Mouse (Mus musculus) MEL (cell line): ENCODE measurements around the gene Cacng2. TPM values are rescaled to one million over a fixed set of nuclear protein-coding genes. Genes with fewer than 3 reads are reported as not detected.

Experiments
- DNase-seq: peaks from one replicate; pipeline ENCODE4 v3.0.0; 2011; ENCODE audit warnings: low read depth, low spot score
- H3K27ac ChIP-seq: 2 replicates; pipeline ENCODE4 v1.5.1; 2012; ENCODE audit warnings: low read depth, mild to moderate bottlenecking, control low read depth, low read length, moderate library complexity; ENCODE audit not compliant: control insufficient read depth
- H3K27me3 ChIP-seq, 2 experiments: fragments of 150-350 bp in 1 of 2; sonication (generic) in 1 of 2; 2 replicates each; pipeline ENCODE4 v1.6.1; 2012; ENCODE audit warnings: low read length in 2 of 2, mild to moderate bottlenecking in 2 of 2, improper control_type of control experiment in 1 of 2, moderate library complexity in 1 of 2; ENCODE audit not compliant: insufficient read depth in 2 of 2, control insufficient read depth in 1 of 2
- H3K36me3 ChIP-seq, 2 experiments: 2 replicates each; pipeline ENCODE4 v1.6.1; 2012 to 2014; ENCODE audit warnings: low read length in 2 of 2, improper control_type of control experiment in 1 of 2, inconsistent platforms in 1 of 2, mild to moderate bottlenecking in 1 of 2; ENCODE audit not compliant: insufficient read depth in 2 of 2, control insufficient read depth in 1 of 2
- H3K4me1 ChIP-seq, 2 experiments: fragments of 150-350 bp in 1 of 2; sonication (generic) in 1 of 2; 2 replicates each; pipeline ENCODE4 v1.6.1; 2012; ENCODE audit warnings: low read length in 2 of 2, improper control_type of control experiment in 1 of 2, mild to moderate bottlenecking in 1 of 2; ENCODE audit not compliant: insufficient read depth in 2 of 2, control insufficient read depth in 1 of 2
- H3K4me3 ChIP-seq, 2 experiments: fragments of 150-350 bp in 1 of 2; sonication (generic) in 1 of 2; 2 replicates each; pipeline ENCODE4 v1.5.1; 2012; ENCODE audit warnings: low read depth in 2 of 2, low read length in 2 of 2, mild to moderate bottlenecking in 2 of 2, moderate library complexity in 2 of 2, control low read depth in 1 of 2, improper control_type of control experiment in 1 of 2; ENCODE audit not compliant: control insufficient read depth in 1 of 2, insufficient read depth in 1 of 2
- H3K79me2 ChIP-seq: 2 replicates; pipeline ENCODE4 v1.6.1; 2012; ENCODE audit warnings: mild to moderate bottlenecking, low read length, moderate library complexity; ENCODE audit not compliant: control insufficient read depth, poor library complexity, insufficient read depth
- H3K9ac ChIP-seq: 2 replicates; pipeline ENCODE4 v1.6.1; 2012; ENCODE audit warnings: low read depth, mild to moderate bottlenecking, control low read depth, low read length, moderate library complexity; ENCODE audit not compliant: control insufficient read depth, poor library complexity, severe bottlenecking
- H3K9me3 ChIP-seq: fragments of 150-350 bp; sonication (generic); replicated peaks from 2 replicates; pipeline ENCODE4 v1.6.1; 2012; ENCODE audit warnings: mild to moderate bottlenecking, low read length, improper control_type of control experiment, moderate library complexity; ENCODE audit not compliant: insufficient read depth
- CHD2 ChIP-seq: IDR thresholded peaks from 2 replicates; pipeline ENCODE4 v1.6.1; 2011; ENCODE audit warnings: low read length, improper control_type of control experiment
- CTCF ChIP-seq, 3 experiments: IDR thresholded peaks in 2 of 3; conservative IDR thresholded peaks in 1 of 3; 2 replicates each; pipeline ENCODE4 v1.5.1; 2011 to 2012; ENCODE audit warnings: low read length in 3 of 3, low read depth in 2 of 3, mild to moderate bottlenecking in 2 of 3, improper control_type of control experiment in 1 of 3, inconsistent platforms in 1 of 3, mixed read lengths in 1 of 3, moderate library complexity in 1 of 3; ENCODE audit not compliant: control insufficient read depth in 1 of 3, insufficient read depth in 1 of 3, poor library complexity in 1 of 3, severe bottlenecking in 1 of 3
- ELF1 ChIP-seq: IDR thresholded peaks from 2 replicates; pipeline ENCODE4 v1.6.1; 2014; ENCODE audit warnings: low read depth, mild to moderate bottlenecking, inconsistent platforms, low read length, improper control_type of control experiment, moderate library complexity
- GABPA ChIP-seq: IDR thresholded peaks from 2 replicates; pipeline ENCODE4 v1.6.1; 2012; ENCODE audit warnings: low read depth, mild to moderate bottlenecking, inconsistent platforms, low read length, improper control_type of control experiment, moderate library complexity
- JUND ChIP-seq: IDR thresholded peaks from 2 replicates; pipeline ENCODE4 v1.6.1; 2011; ENCODE audit warnings: low read depth, mild to moderate bottlenecking, improper control_type of control experiment, low read length
- KAT2A ChIP-seq: conservative IDR thresholded peaks from 2 replicates; pipeline ENCODE4 v1.6.1; 2012; ENCODE audit warnings: low read depth, low read length, improper control_type of control experiment, inconsistent platforms
- MYB ChIP-seq: IDR thresholded peaks from 2 replicates; pipeline ENCODE4 v1.6.1; 2011; ENCODE audit warnings: mild to moderate bottlenecking, low read depth, low read length, improper control_type of control experiment
- POLR2AphosphoS2 ChIP-seq: IDR thresholded peaks from 2 replicates; pipeline ENCODE4 v1.6.1; 2011; ENCODE audit warnings: low read length, improper control_type of control experiment
- RAD21 ChIP-seq: IDR thresholded peaks from 2 replicates; pipeline ENCODE4 v1.6.1; 2011; ENCODE audit warnings: mild to moderate bottlenecking, low read depth, low read length, improper control_type of control experiment
- SIN3A ChIP-seq: IDR thresholded peaks from 2 replicates; pipeline ENCODE4 v1.6.1; 2012; ENCODE audit warnings: low read length, improper control_type of control experiment, inconsistent platforms
- SMC3 ChIP-seq: IDR thresholded peaks from 2 replicates; pipeline ENCODE4 v1.6.1; 2011; ENCODE audit warnings: low read depth, low read length, improper control_type of control experiment
- TAL1 ChIP-seq: IDR thresholded peaks from 2 replicates; pipeline ENCODE4 v1.6.1; 2012; ENCODE audit warnings: mild to moderate bottlenecking, inconsistent platforms, low read length, moderate library complexity, mixed read lengths
- TBP ChIP-seq: IDR thresholded peaks from 2 replicates; pipeline ENCODE4 v1.8.0; 2011; ENCODE audit warnings: low read depth, low read length, improper control_type of control experiment
- ZC3H11A ChIP-seq: IDR thresholded peaks from 2 replicates; pipeline ENCODE4 v1.6.1; 2012; ENCODE audit warnings: low read depth, mild to moderate bottlenecking, inconsistent platforms, low read length, improper control_type of control experiment
- ZMIZ1 ChIP-seq: IDR thresholded peaks from 2 replicates; pipeline ENCODE4 v1.6.1; 2012; ENCODE audit warnings: low read depth, mild to moderate bottlenecking, inconsistent platforms, low read length, improper control_type of control experiment, moderate library complexity
- polyA plus RNA-seq, 2 experiments: library from polyadenylated mRNA; stranded (reverse) in 1 of 2; unstranded in 1 of 2; fragments of >175 nt in 1 of 2; fragments of >200 nt in 1 of 2; gene quantifications; 2 replicates each; pipeline versions ENCODE4 v1.2.1 to v1.2.4; 2012; ENCODE audit warnings: low replicate concordance in 2 of 2, low read depth in 1 of 2; ENCODE audit not compliant: insufficient read length in 2 of 2, insufficient read depth in 1 of 2, missing spikeins in 1 of 2
- total RNA-seq: library from RNA; depleted of rRNA; stranded (reverse); fragments of 300-350 nt; gene quantifications from 2 replicates; pipeline ENCODE4 v1.2.3, GENCODE M21; 2012

Cacng2 gene
- total and polyA plus RNA-seq, 3 experiments = not detected

DNA sequence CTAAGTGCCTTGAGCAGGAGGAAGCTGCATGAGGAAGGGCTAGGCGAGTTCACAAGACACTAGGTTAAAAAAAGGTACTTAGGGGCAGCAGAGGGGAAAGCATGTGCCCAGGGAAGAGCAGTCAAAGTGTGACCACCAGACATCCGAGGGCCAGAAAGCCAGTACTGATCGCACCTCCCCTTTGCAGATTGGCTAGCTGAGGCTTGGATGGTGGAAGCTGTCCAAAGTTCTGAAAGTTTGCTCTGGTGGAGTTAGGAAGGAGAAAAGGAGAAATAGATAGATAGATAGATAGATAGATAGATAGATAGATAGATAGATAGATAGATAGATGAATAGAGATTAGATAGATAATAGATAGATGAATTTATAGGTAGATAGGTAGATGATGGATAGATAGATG is 136.4 kb downstream of the Cacng2 start:
- Histone ChIP-seq H3K9me3 (no peaks in the 10 kb centered on the region), H3K79me2 (no peaks in the 10 kb centered on the region), H3K27ac (no peak overlapping the region), H3K27me3 (peaks cover 0 to 4% of the 10 kb centered on the region in 2 experiments; a peak in 1 of 4 replicates), H3K36me3 (no peaks in the 10 kb centered on the region), H3K4me3 (no peak overlapping the region), H3K9ac (no peak overlapping the region), H3K4me1 (no peaks in the 10 kb centered on the region)
- TF ChIP-seq CHD2 (no peak), ELF1 (no peak)
- DNase-seq = peak; percentile 41

DNA sequence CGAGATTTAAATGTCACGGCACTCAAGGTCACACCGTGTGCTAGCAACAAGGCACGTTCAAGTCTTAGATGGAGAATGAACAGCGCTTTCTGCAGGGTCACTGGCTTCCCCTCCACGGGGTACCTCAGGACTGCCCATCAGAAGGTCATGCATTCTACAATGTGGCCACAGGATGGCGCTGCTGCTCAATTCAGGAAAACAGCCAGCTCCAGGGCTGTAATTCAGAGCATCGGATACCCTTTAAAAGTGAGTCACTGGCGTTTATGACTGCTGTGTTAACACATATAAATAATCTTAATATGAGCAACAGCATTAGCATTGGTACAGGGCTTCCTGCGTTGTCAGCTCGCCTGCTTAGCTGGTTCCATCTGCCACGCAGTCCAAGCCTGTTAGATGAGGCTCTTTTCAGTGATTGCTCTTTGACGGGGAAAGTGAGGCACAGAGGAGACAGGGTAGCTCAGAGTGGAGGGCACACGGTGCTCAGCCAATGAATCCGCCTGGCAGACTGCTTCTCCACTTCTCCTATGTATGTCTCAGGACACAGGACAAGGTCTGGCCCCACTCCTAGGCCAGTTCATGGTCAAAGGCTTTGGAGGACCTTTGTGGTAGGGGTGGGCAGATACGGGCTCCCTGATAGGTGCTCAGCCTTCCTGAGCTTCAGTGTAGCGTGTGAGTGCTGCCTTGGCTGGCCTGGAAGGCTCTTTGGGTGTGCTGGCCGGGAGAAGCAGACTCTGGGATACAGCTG is 137.5 kb downstream of the Cacng2 start:
- TF ChIP-seq CTCF (IDR thresholded peaks at IDR 0.05 in 2 of 3, conservative IDR thresholded peaks at IDR 0.05 in 1 of 3; ENCODE audit: control insufficient read depth in 1 of 3, insufficient read depth in 1 of 3, low read depth in 2 of 3, low read length in 3 of 3, poor library complexity in 1 of 3, severe bottlenecking in 1 of 3) (peak; percentile 90 to 93 (median 91)), RAD21 (peak; percentile 89), ZC3H11A (peak; percentile 64), SMC3 (peak; percentile 72), JUND (no peak), ZMIZ1 (no peak), TAL1 (no peak), KAT2A (no peak), GABPA (no peak)
- Histone ChIP-seq H3K4me1 (peaks cover 0 to 7% of the 10 kb centered on the region in 2 experiments; a peak in 2 of 4 replicates), H3K36me3 (peaks cover 0 to 3% of the 10 kb centered on the region in 2 experiments; a peak in 2 of 4 replicates), H3K4me3 (no peak overlapping the region), H3K27me3 (peaks cover 0 to 3% of the 10 kb centered on the region in 2 experiments; a peak in 1 of 4 replicates), H3K9me3 (no peaks in the 10 kb centered on the region), H3K27ac (no peak overlapping the region), H3K9ac (no peak overlapping the region), H3K79me2 (no peaks in the 10 kb centered on the region)
- peak; percentile 66 for DNase-seq

DNA sequence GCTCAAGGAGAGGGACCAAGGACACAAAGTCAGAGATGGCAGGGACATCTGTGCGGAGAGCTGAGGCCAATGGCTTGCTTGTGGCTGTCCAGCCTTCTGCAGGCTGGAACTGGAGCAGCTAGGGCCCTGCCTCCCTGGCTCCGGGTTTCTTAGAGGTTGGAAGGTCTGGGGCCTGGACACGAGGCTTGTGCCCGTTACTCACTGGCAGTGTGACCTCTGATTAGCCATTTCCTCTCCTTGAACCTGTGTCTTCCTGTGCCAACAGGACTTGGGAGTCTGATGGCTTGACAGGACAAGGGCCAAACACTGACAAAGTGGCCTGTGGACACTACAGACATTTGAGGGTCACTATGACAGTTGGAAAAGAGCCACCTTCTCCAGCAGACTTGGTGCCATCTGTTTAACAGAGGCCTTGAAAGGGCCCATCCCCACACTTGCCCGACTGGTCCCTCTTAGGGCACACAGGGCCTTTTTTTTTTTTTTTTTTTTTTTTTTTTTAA is 138.6 kb downstream of the Cacng2 start:
- Histone ChIP-seq H3K27ac (no peak overlapping the region), H3K9me3 (no peaks in the 10 kb centered on the region), H3K79me2 (no peaks in the 10 kb centered on the region), H3K9ac (no peak overlapping the region), H3K4me3 (no peak overlapping the region), H3K27me3 (0 out of 4 replicates have a peak, but pooled peaks cover 0 to 2% of the 10 kb centered on the region in 2 experiments), H3K36me3 (peaks cover 0 to 3% of the 10 kb centered on the region in 2 experiments; a peak in 2 of 4 replicates), H3K4me1 (peaks cover 0 to 9% of the 10 kb centered on the region in 2 experiments; a peak in 2 of 4 replicates)
- DNase-seq = no peak
- TF ChIP-seq ELF1 = no peak
- TF ChIP-seq POLR2AphosphoS2 = no peak
- TF ChIP-seq CHD2 = no peak
- TF ChIP-seq MYB = no peak
- TF ChIP-seq TBP = no peak
- TF ChIP-seq GABPA = no peak
- no peak for TF ChIP-seq SIN3A
